Mouse (Mus musculus): ENCODE data around the gene Ccl28.
"Not testable (repeated sequence)": the region's sequence is repeated elsewhere in the genome, so short reads cannot be mapped to it uniquely, and the experiment has no call there.

DNA sequence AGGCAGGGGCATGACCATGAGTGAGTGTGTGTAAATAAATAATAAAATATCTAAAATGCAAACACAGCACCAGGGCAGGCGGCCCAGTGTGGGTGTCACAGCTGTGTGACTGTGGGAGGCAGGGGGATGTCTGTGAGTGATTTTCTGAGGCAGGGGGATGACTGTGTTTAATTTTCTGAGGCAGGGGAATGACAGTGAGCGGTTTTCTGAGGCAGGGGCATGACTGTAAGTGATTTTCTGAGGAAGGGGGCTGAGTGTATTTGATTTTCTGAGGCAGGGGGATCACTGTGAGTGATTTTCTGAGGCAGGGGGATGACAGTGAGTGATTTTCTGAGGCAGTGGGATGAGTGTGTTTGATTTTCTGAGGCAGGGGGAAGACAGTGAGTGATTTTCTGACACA lies 24.1 kb upstream of the Ccl28 start:
- not testable (repeated sequence) for TF ChIP-seq POLR2A (IDR thresholded peaks at IDR 0.05; ENCODE audit: low read depth, low read length); CTCF (IDR thresholded peaks at IDR 0.05; ENCODE audit: extremely low read depth, insufficient read depth, insufficient read length, insufficient replicate concordance)

All from spleen, adult 2 months (tissue).